Mouse (Mus musculus) liver, postnatal 0 days (tissue): ENCODE measurements around the gene Gtsf1.

Experiments used
- CTCF ChIP-seq: sonication (generic); IDR thresholded peaks from 2 replicates; pipeline ENCODE4 v1.5.1; 2016; ENCODE audit warnings: antibody characterized with exemption, low read depth
- EP300 ChIP-seq: IDR thresholded peaks from 2 replicates; pipeline ENCODE4 v1.6.1; 2016; ENCODE audit warnings: antibody characterized with exemption, low read depth, mild to moderate bottlenecking

DNA sequence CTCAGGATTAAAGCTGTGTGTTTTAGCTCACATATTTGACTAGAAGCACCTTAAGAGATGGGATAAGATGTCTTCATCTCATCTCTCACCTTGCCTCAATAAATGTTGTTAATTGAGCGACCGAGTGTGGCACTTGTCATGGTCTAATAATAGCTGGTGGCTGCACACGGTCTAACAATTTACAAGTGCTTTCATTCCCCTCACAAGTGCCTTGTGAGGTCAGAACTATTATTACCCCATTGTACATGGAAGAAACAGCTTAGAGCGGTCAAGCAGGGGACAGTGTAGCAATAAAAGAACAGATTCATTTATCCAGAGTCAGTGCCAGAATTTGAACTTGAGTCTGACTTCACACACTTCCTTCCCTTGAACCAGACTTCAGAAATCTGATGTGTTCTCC lies 74.8 kb downstream of the Gtsf1 start:
- TF ChIP-seq CTCF (no peak), EP300 (no peak)
